28 mouse cellular contexts compared by ENCODE assay signal in the genomic region with DNA sequence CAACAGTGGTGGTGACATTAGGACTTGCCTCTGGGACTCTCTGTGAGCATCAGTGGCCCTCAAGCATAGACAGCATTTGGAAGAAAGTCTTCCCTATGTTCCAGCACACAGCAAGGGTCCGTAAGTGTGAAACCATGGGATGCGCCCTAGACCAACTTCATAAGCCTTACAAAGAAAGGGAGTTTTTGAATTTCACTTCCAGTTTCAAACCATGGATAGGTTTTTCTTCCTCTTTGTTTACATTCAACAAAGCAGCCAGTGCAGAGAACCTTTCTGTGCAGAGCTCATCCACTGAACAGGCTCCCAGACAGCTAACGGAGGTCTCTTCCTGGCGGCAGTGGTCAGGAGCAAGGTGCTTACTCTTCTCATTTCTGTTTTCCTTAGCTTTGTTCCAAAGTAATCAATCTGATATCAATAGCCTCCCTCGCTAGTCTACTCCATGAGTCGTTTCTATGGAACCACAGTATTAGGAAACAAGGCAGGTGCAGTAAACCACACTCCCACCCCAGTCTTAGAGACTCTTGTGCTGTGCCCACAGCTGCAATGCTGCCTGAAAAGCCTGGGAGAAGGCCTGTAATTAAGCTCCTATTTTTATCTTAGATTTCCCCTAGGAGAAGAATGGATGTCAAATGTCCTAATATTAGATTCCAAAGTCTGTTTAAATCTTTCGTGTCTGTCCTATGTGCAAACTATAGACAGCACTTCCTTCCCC. TPM values are rescaled to one million over a fixed set of nuclear protein-coding genes. Genes with fewer than 3 reads are reported as not detected.
DNase-seq lines count a peak whose midpoint lies in the region; ATAC-seq and TF ChIP-seq lines count a peak whose summit lies in the region.
"Had no signal": no experiment of that assay in that cellular context is flagged by ENCODE, and none has a peak within 500 bp of the region (broad histone marks: within the 10 kb centered on the region; RNA-seq: fewer than 3 reads in every experiment).

No protein-coding gene starts in this region.

- no peak overlapping the region for H3K4me2 ChIP-seq in embryonic facial prominence, embryonic 14.5 days (ENCODE audit: low read depth, low read length)
- no peak overlapping the region for H3K4me2 ChIP-seq in forebrain, postnatal 0 days (ENCODE audit: low read depth)
- H3K4me2 ChIP-seq: embryonic facial prominence, embryonic 12.5 days; heart, embryonic 12.5 days; hindbrain, embryonic 13.5 days; midbrain, embryonic 13.5 days; neural tube, embryonic 13.5 days had no signal

- ATAC-seq in embryonic facial prominence, embryonic 14.5 days (ENCODE audit: low read depth), result peak; percentile 86; the same call in 1 of the 2 replicates
- ATAC-seq in forebrain, postnatal 0 days, result peak; percentile 79
- ATAC-seq: midbrain, embryonic 13.5 days had no signal

- H3K27ac ChIP-seq in embryonic facial prominence, embryonic 14.5 days (replicated peaks; ENCODE audit: low read depth, low read length), result no peak overlapping the region
- H3K27ac ChIP-seq in embryonic facial prominence, embryonic 10.5 days (replicated peaks), result no peak overlapping the region
- no peak overlapping the region for H3K27ac ChIP-seq in forebrain, postnatal 0 days (ENCODE audit: low read depth, low read length)
- H3K27ac ChIP-seq: embryonic facial prominence, embryonic 12.5 days; hindbrain, embryonic 13.5 days; liver, embryonic 14.5 days; midbrain, embryonic 13.5 days; neural tube, embryonic 13.5 days had no signal

- no peaks in the 10 kb centered on the region for H3K27me3 ChIP-seq in embryonic facial prominence, embryonic 14.5 days (replicated peaks; ENCODE audit: control insufficient read depth, insufficient read depth, low read length)
- no peaks in the 10 kb centered on the region for H3K27me3 ChIP-seq in embryonic facial prominence, embryonic 10.5 days (replicated peaks; ENCODE audit: low read depth, poor library complexity, severe bottlenecking)
- no peaks in the 10 kb centered on the region for H3K27me3 ChIP-seq in forebrain, postnatal 0 days (ENCODE audit: insufficient read depth, low read length)
- H3K27me3 ChIP-seq: CH12.LX; embryonic facial prominence, embryonic 12.5 days; heart, embryonic 12.5 days; hindbrain, embryonic 13.5 days; megakaryocyte, embryonic 14.5 days; midbrain, embryonic 13.5 days; neural tube, embryonic 13.5 days had no signal

- no peaks in the 10 kb centered on the region for H3K4me1 ChIP-seq in embryonic facial prominence, embryonic 14.5 days (ENCODE audit: control insufficient read depth, insufficient read depth, low read length)
- H3K4me1 ChIP-seq in embryonic facial prominence, embryonic 10.5 days, result no peaks in the 10 kb centered on the region
- 0 out of 2 replicates have a peak, but pooled peaks cover 3% of the 10 kb centered on the region for H3K4me1 ChIP-seq in forebrain, postnatal 0 days (ENCODE audit: insufficient read depth)
- H3K4me1 ChIP-seq: embryonic facial prominence, embryonic 12.5 days; heart, embryonic 12.5 days; hindbrain, embryonic 13.5 days; megakaryocyte, embryonic 14.5 days; midbrain, embryonic 13.5 days; neural tube, embryonic 13.5 days had no signal

- DNase-seq in embryonic facial prominence, embryonic 14.5 days (ENCODE audit: low spot score), result peak; percentile 30
- no peak for DNase-seq in embryonic facial prominence, embryonic 10.5 days (ENCODE audit: low spot score)
- DNase-seq in heart, adult 11 months, result peak; percentile 48
- DNase-seq in heart, adult 8-10 months (ENCODE audit: low spot score), result no peak
- peak; percentile 36 for DNase-seq in forebrain, postnatal 0 days
- DNase-seq in telencephalon, adult 2 months (ENCODE audit: low read depth, low spot score), result peak; percentile 42
- no peak for DNase-seq in lung, postnatal 14 days
- no peak for DNase-seq in layer of hippocampus, adult 9-10 months (ENCODE audit: low spot score)
- DNase-seq: adrenal gland, postnatal 10 days; cerebellum, adult 18-20 months; cerebellum, postnatal 25 days; gastrocnemius, postnatal 10 days; heart, adult 18-20 months; heart, postnatal 4 days; kidney, adult 11 months; kidney, postnatal 14 days; liver; lung, adult 2 months; lung, postnatal 10 days had no signal

- no peak overlapping the region for H3K4me3 ChIP-seq in embryonic facial prominence, embryonic 14.5 days (ENCODE audit: low read depth, low read length)
- H3K4me3 ChIP-seq in embryonic facial prominence, embryonic 10.5 days, result no peak overlapping the region
- H3K4me3 ChIP-seq in forebrain, postnatal 0 days (ENCODE audit: low read depth, low read length), result no peak overlapping the region
- H3K4me3 ChIP-seq: embryonic facial prominence, embryonic 12.5 days; erythroblast, embryonic 14.5 days; heart, embryonic 12.5 days; hindbrain, embryonic 13.5 days; megakaryocyte, embryonic 14.5 days; midbrain, embryonic 13.5 days; neural tube, embryonic 13.5 days had no signal

- no peak for TF ChIP-seq CTCF in forebrain, postnatal 0 days (IDR thresholded peaks at IDR 0.05; ENCODE audit: low read depth)

- no peak overlapping the region for H3K9ac ChIP-seq in embryonic facial prominence, embryonic 14.5 days (ENCODE audit: low read depth, low read length)
- no peak overlapping the region for H3K9ac ChIP-seq in forebrain, postnatal 0 days
- H3K9ac ChIP-seq: embryonic facial prominence, embryonic 12.5 days; heart, embryonic 12.5 days; hindbrain, embryonic 13.5 days; liver, embryonic 14.5 days; midbrain, embryonic 13.5 days; neural tube, embryonic 13.5 days had no signal

- H3K9me3 ChIP-seq in embryonic facial prominence, embryonic 14.5 days (ENCODE audit: control insufficient read depth, low read length), result no peaks in the 10 kb centered on the region
- H3K9me3 ChIP-seq in embryonic facial prominence, embryonic 10.5 days, result no peaks in the 10 kb centered on the region; the same call in 1 of the 2 replicates
- no peaks in the 10 kb centered on the region for H3K9me3 ChIP-seq in forebrain, postnatal 0 days (ENCODE audit: low read length)
- H3K9me3 ChIP-seq: embryonic facial prominence, embryonic 12.5 days; heart, embryonic 12.5 days; hindbrain, embryonic 13.5 days; midbrain, embryonic 13.5 days; neural tube, embryonic 13.5 days had no signal

- H3K36me3 ChIP-seq in embryonic facial prominence, embryonic 14.5 days (ENCODE audit: control insufficient read depth, insufficient read depth, low read length), result no peaks in the 10 kb centered on the region
- no peaks in the 10 kb centered on the region for H3K36me3 ChIP-seq in embryonic facial prominence, embryonic 10.5 days (replicated peaks)
- H3K36me3 ChIP-seq in forebrain, postnatal 0 days (ENCODE audit: insufficient read depth), result no peaks in the 10 kb centered on the region
- H3K36me3 ChIP-seq: embryonic facial prominence, embryonic 12.5 days; heart, embryonic 12.5 days; hindbrain, embryonic 13.5 days; midbrain, embryonic 13.5 days; neural tube, embryonic 13.5 days had no signal

- 69% methylated on average over 7 of the region's 7 CpGs for WGBS in embryonic facial prominence, embryonic 14.5 days
- 84% methylated on average over 7 of the region's 7 CpGs for WGBS in embryonic facial prominence, embryonic 10.5 days
- WGBS in forebrain, postnatal 0 days, result 66% methylated on average over 7 of the region's 7 CpGs

RNA-seq across cellular contexts. Expression of a gene that starts 22.9 kb away (rescaled TPM):
- polyA plus RNA-seq in embryonic facial prominence, embryonic 14.5 days (2014; fragmentation: Nextera tagmentation; extraction: Ambion mirVana), result 17.1 and 19.6 TPM in 2 replicates
- 42.3 and 43.1 TPM in 2 replicates for polyA plus RNA-seq in embryonic facial prominence, embryonic 10.5 days (2016; fragmentation: Nextera tagmentation; extraction: Ambion mirVana)
- 1 to 10 TPM; 3.9 to 6.4 (median 4.6) TPM for total RNA-seq in heart, adult 8-10 months (2022)
- total RNA-seq in forebrain, postnatal 0 days (2014; rRNA removed), result 32.5 and 43.9 TPM in 2 replicates
- polyA plus RNA-seq in forebrain, postnatal 0 days (2015; fragmentation: Nextera tagmentation; extraction: Ambion mirVana), result 12.8 and 19.9 TPM in 2 replicates
- total RNA-seq: CH12.LX had no signal

Comparison
In these comparisons a context has a peak if more than half of its experiments do, and no peak if none do; other contexts are left out.
1. DNase-seq: peak in embryonic facial prominence, embryonic 14.5 days (single experiment), heart, adult 11 months (single experiment), forebrain, postnatal 0 days (single experiment) and telencephalon, adult 2 months (single experiment); none in embryonic facial prominence, embryonic 10.5 days (single experiment), heart, adult 8-10 months (single experiment), lung, postnatal 14 days (single experiment) and layer of hippocampus, adult 9-10 months (single experiment).